Mouse (Mus musculus): ENCODE data around the gene Snd1.

GRCm38 (mm10) chr6:28582847-28583246 lies 107.9 kb downstream of the Snd1 start:
- TF ChIP-seq CTCF (IDR thresholded peaks at IDR 0.05; ENCODE audit: control insufficient read depth, insufficient read depth, insufficient read length), result no peak
- TF ChIP-seq MAX (IDR thresholded peaks at IDR 0.05), result no peak
- no peak for TF ChIP-seq MYOG (IDR thresholded peaks at IDR 0.05; ENCODE audit: control insufficient read depth, extremely low read depth, insufficient read length)
- no peak for TF ChIP-seq USF1 (IDR thresholded peaks at IDR 0.05; ENCODE audit: low read depth)
- TF ChIP-seq CEBPB (IDR thresholded peaks at IDR 0.05; ENCODE audit: low read depth), result no peak

All from C2C12 (cell line).